Comparison of ENCODE assay signal across 12 mouse cellular contexts in the genomic region with DNA sequence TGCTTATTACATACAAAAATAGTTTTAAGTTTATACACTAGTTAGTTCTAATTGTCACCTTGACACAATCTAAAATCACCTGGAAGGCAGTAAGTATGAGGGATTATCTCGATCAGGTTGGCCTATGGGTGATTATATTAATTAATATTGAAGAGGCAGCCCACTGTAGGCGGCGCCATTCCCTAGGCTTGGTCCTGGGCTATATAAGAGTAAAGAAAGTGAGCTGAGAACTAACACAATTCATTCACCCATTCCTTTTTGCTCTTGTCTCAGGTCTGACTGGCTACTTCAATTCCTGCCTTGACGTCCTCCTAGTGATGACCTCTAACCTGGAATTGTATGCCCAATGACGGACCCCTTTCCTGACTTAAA.
"Had no signal": no experiment of that assay in that cellular context is flagged by ENCODE, and none has a peak within 500 bp of the region (broad histone marks: within the 10 kb centered on the region; RNA-seq: fewer than 3 reads in every experiment).

No protein-coding gene starts in this region.

- H3K9me3 ChIP-seq: intestine, embryonic 15.5 days; kidney, embryonic 15.5 days; liver, embryonic 15.5 days had no signal

- ATAC-seq: intestine, embryonic 15.5 days; lung, postnatal 0 days had no signal

- H3K9ac ChIP-seq: intestine, embryonic 15.5 days; kidney, embryonic 15.5 days; liver, embryonic 15.5 days; lung, embryonic 14.5 days had no signal

- H3K27me3 ChIP-seq: intestine, embryonic 15.5 days; kidney, embryonic 15.5 days; liver, embryonic 15.5 days had no signal

- DNase-seq: layer of hippocampus, postnatal 36 days; lung, embryonic 14.5 days; midbrain, embryonic 14.5 days; right cerebral cortex, postnatal 14 days; right cerebral cortex, postnatal 4 days had no signal

- H3K4me2 ChIP-seq: intestine, embryonic 15.5 days; kidney, embryonic 15.5 days; liver, embryonic 15.5 days; lung, embryonic 14.5 days had no signal

- H3K4me3 ChIP-seq: intestine, embryonic 15.5 days; kidney, embryonic 15.5 days; left cerebral cortex, adult 2 months; liver, embryonic 15.5 days had no signal

- H3K36me3 ChIP-seq: intestine, embryonic 15.5 days; kidney, embryonic 15.5 days; liver, embryonic 15.5 days had no signal

- H3K27ac ChIP-seq: intestine, embryonic 15.5 days; kidney, embryonic 15.5 days; left cerebral cortex, adult 2 months; macrophage; stomach, postnatal 0 days had no signal

- H3K4me1 ChIP-seq: intestine, embryonic 15.5 days had no signal
